Mouse (Mus musculus) right cerebral cortex, postnatal 25 days (tissue): ENCODE measurements around the gene Rrp7a.

ENCODE experiments used
- DNase-seq: peaks from one replicate; pipeline ENCODE4 v3.0.0; 2022

The Rrp7a gene

GRCm38 (mm10) chr15:83111290-83111689 is 11.3 kb downstream of the Rrp7a start:
- DNase-seq: no peak

GRCm38 (mm10) chr15:83107814-83108213 is 14.8 kb downstream of the Rrp7a start:
- DNase-seq: no peak

GRCm38 (mm10) chr15:83106426-83106825 is 16.2 kb downstream of the Rrp7a start:
- DNase-seq: no peak

GRCm38 (mm10) chr15:83103111-83103510 is 19.5 kb downstream of the Rrp7a start:
- no peak for DNase-seq

GRCm38 (mm10) chr15:83100332-83100662 is 22.3 kb downstream of the Rrp7a start:
- no peak for DNase-seq

GRCm38 (mm10) chr15:83099533-83100331 is 22.9 kb downstream of the Rrp7a start:
- DNase-seq: peak; percentile 63

GRCm38 (mm10) chr15:83095950-83096349 is 26.7 kb downstream of the Rrp7a start:
- DNase-seq: no peak

GRCm38 (mm10) chr15:83093687-83094086 is 28.9 kb downstream of the Rrp7a start:
- DNase-seq: no peak

- DNase-seq: no peak
Observed at GRCm38 (mm10) chr15:83090874-83091273, 31.7 kb downstream of the Rrp7a start.

GRCm38 (mm10) chr15:83089429-83089605 is 33.3 kb downstream of the Rrp7a start, which contains the start of gene Serhl:
Gene Serhl, plus strand, starts transcription at chr15:83089506.
- DNase-seq: no peak

- DNase-seq: no peak
Observed at GRCm38 (mm10) chr15:83088495-83089428, 33.8 kb downstream of the Rrp7a start.

- no peak for DNase-seq
Observed at GRCm38 (mm10) chr15:83086636-83087328, 35.8 kb downstream of the Rrp7a start.

GRCm38 (mm10) chr15:83085901-83086300 is 36.7 kb downstream of the Rrp7a start:
- DNase-seq: peak; percentile 17

GRCm38 (mm10) chr15:83084022-83084640 is 38.5 kb downstream of the Rrp7a start:
- DNase-seq: no peak

- DNase-seq: no peak
Observed at GRCm38 (mm10) chr15:83083530-83083929, 39.1 kb downstream of the Rrp7a start.

- no peak for DNase-seq
Observed at GRCm38 (mm10) chr15:83075607-83076525, 46.7 kb downstream of the Rrp7a start.

- DNase-seq: no peak
Observed at GRCm38 (mm10) chr15:83074179-83074578, 48.4 kb downstream of the Rrp7a start.

GRCm38 (mm10) chr15:83071752-83072151 is 50.8 kb downstream of the Rrp7a start:
- no peak for DNase-seq

GRCm38 (mm10) chr15:83070942-83071341 is 51.7 kb downstream of the Rrp7a start:
- DNase-seq: no peak

- no peak for DNase-seq
Observed at GRCm38 (mm10) chr15:83068270-83068669, 54.3 kb downstream of the Rrp7a start.

- DNase-seq: no peak
Observed at GRCm38 (mm10) chr15:83065543-83065942, 57.1 kb downstream of the Rrp7a start.
